Mouse (Mus musculus): ENCODE results near the gene Itga5. TPM values are rescaled to one million over a fixed set of nuclear protein-coding genes. Genes with fewer than 3 reads are reported as not detected.

Itga5 gene
- polyA plus RNA-seq, 1 experiment from 2014 or later, result 40.3 TPM

DNA sequence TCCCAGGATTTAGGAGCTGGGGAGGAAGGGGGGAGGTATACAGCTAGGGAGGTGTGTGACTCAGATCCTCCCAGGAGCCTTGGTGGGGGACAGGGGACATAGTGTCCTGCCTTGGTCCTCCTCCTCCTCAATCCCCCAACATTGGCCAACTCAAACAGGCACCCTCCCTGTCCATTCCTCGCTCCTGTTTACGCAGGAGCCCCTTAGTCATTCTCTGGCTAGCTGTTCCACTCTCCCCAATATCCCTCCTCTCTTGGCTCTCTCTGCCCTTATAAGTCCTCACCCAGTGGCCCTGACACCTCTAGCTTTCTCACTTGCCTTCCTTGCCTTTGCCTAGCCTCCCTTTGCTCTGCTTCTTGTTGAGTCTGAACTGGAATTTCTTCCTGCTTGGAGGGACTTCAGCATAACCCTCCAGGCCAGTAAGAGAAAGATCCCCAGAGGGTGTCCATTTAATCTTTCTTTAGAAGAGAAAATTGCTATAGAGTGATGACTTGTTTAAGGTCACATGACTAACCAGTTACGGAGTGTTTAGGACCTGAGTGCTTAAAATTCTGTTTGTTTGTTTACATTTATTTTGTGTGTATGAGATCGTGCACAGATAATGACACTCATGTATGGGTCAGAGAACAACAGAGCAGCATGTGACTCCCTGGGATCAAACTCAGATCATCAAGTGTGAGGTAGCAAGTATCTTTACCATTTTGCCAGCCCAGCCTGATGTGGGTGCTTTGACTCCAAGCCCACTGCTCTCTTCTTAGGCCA lies 1.8 kb upstream of the Itga5 start:
- H3K9me3 ChIP-seq (ENCODE audit: control insufficient read depth, low read length), result no peaks in the 10 kb centered on the region
- no peak overlapping the region for H3K4me2 ChIP-seq (ENCODE audit: low read depth, low read length)
- 0 out of 2 replicates have a peak, but pooled peaks cover 17% of the 10 kb centered on the region for H3K4me1 ChIP-seq (ENCODE audit: control insufficient read depth, insufficient read depth, low read length)
- ATAC-seq, result no peak
- peak overlapping the region; percentile 72 for H3K27ac ChIP-seq (ENCODE audit: low read length)
- H3K4me3 ChIP-seq (ENCODE audit: low read length), result no peak overlapping the region
- no peak overlapping the region for H3K9ac ChIP-seq (ENCODE audit: low read depth, low read length)
- no peaks in the 10 kb centered on the region for H3K36me3 ChIP-seq (ENCODE audit: control insufficient read depth, insufficient read depth, low read length)
- no peaks in the 10 kb centered on the region for H3K27me3 ChIP-seq (replicated peaks; ENCODE audit: control insufficient read depth, insufficient read depth, low read length)
- whole genome bisulfite sequencing, result 68% methylated on average over 4 of the region's 4 CpGs

GRCm38 (mm10) chr15:103365471-103366375 lies 840 bp downstream of the Itga5 start:
- Histone ChIP-seq H3K9ac (ENCODE audit: low read depth, low read length) (peak overlapping the region; percentile 96), H3K4me2 (ENCODE audit: low read depth, low read length) (peak overlapping the region; percentile 91)
- WGBS, result 2% methylated on average over 51 of the region's 51 CpGs

DNA sequence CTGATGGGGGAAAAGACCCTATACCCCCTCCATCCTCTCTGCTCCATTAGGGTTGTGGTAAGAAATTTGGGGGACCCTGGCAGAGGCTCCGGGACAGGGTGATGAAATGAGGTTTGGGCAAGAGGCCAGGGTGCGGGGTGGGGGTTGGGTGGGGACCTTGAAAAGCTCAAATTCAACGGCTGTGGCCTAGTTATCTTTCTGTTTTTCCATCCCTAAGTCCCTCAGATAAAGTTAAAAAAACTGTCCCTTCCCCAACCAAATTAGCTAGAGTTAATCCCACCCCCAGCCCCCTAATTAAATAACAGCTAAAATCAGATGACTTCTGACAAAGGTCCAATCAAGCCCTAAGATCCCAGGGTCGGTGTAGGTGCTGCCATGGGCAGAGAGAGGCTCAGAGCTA lies 1.8 kb downstream of the Itga5 start:
- Histone ChIP-seq H3K36me3 (ENCODE audit: control insufficient read depth, insufficient read depth, low read length) (no peaks in the 10 kb centered on the region), H3K4me3 (ENCODE audit: low read length) (peak overlapping the region; percentile 85), H3K9ac (ENCODE audit: low read depth, low read length) (peak overlapping the region; percentile 96), H3K27ac (ENCODE audit: low read length) (peak overlapping the region; percentile 94), H3K4me1 (ENCODE audit: control insufficient read depth, insufficient read depth, low read length) (peaks cover 24% of the 10 kb centered on the region; the same call in 1 of the 2 replicates), H3K27me3 (replicated peaks; ENCODE audit: control insufficient read depth, insufficient read depth, low read length) (no peaks in the 10 kb centered on the region), H3K9me3 (ENCODE audit: control insufficient read depth, low read length) (no peaks in the 10 kb centered on the region), H3K4me2 (ENCODE audit: low read depth, low read length) (peak overlapping the region; percentile 91)
- ATAC-seq, result no peak
- 49% methylated on average over 4 of the region's 4 CpGs for WGBS

More at GRCm38 (mm10) chr15:103365471-103366375, 840 bp downstream of the Itga5 start:
- H3K27ac ChIP-seq (ENCODE audit: low read length), result peak overlapping the region; percentile 94
- no peaks in the 10 kb centered on the region for H3K9me3 ChIP-seq (ENCODE audit: control insufficient read depth, low read length)
- H3K36me3 ChIP-seq (ENCODE audit: control insufficient read depth, insufficient read depth, low read length), result no peaks in the 10 kb centered on the region
- peak; percentile 52 for ATAC-seq
- H3K4me1 ChIP-seq (ENCODE audit: control insufficient read depth, insufficient read depth, low read length), result peaks cover 26% of the 10 kb centered on the region; the same call in 1 of the 2 replicates
- no peaks in the 10 kb centered on the region for H3K27me3 ChIP-seq (replicated peaks; ENCODE audit: control insufficient read depth, insufficient read depth, low read length)
- H3K4me3 ChIP-seq (ENCODE audit: low read length), result peak overlapping the region; percentile 85

DNA sequence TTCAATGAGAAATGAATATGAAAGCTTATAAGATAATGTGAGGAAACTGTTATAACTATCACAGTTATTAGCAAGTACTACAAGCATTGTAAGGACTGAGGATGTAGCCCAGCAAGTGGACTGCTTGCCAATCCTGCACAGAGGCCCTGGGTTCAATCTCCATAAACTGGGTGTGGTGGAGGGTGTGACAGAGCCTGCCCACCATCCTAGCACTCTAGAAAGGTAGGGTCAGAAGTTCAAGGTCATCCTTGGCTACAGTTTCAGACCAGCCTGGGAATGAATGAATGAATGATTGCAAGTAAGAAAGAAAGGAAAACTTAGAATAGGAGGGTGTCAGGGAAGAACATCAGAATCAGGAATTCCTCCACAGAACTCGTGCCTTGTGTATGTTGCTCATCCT lies 2.8 kb downstream of the Itga5 start:
- Histone ChIP-seq H3K4me1 (ENCODE audit: control insufficient read depth, insufficient read depth, low read length) (peaks cover 28% of the 10 kb centered on the region), H3K9ac (ENCODE audit: low read depth, low read length) (no peak overlapping the region), H3K36me3 (ENCODE audit: control insufficient read depth, insufficient read depth, low read length) (no peaks in the 10 kb centered on the region), H3K9me3 (ENCODE audit: control insufficient read depth, low read length) (no peaks in the 10 kb centered on the region), H3K27me3 (replicated peaks; ENCODE audit: control insufficient read depth, insufficient read depth, low read length) (no peaks in the 10 kb centered on the region), H3K4me3 (ENCODE audit: low read length) (no peak overlapping the region), H3K4me2 (ENCODE audit: low read depth, low read length) (peak overlapping the region; percentile 91; the same call in 1 of the 2 replicates), H3K27ac (ENCODE audit: low read length) (no peak overlapping the region)
- WGBS, result 52% methylated on average over 1 of the region's 1 CpGs
- ATAC-seq, result no peak

DNA sequence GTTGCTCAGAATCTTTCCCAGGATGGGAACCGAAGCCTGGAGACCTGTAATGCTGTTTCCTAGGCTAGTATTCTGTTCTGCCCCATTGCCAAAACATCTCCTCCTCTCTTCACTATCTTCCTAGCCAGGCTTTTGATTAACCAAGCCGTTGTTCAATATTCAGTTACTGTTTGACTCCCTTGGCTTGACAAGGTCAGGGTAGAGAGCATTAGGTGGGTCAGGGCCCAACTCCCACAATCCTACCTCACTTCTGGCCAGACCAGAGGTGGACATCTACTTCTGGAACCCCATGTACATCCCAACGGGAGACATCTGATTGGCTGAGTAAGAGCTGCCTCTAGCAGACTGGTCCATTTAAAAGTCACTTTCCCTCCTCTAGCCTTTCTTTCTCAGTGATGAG lies 3.6 kb downstream of the Itga5 start:
- no peak overlapping the region for H3K27ac ChIP-seq (ENCODE audit: low read length)
- H3K27me3 ChIP-seq (replicated peaks; ENCODE audit: control insufficient read depth, insufficient read depth, low read length), result no peaks in the 10 kb centered on the region
- no peak overlapping the region for H3K9ac ChIP-seq (ENCODE audit: low read depth, low read length)
- no peak for ATAC-seq
- no peak overlapping the region for H3K4me2 ChIP-seq (ENCODE audit: low read depth, low read length)
- H3K9me3 ChIP-seq (ENCODE audit: control insufficient read depth, low read length), result no peaks in the 10 kb centered on the region
- no peaks in the 10 kb centered on the region for H3K36me3 ChIP-seq (ENCODE audit: control insufficient read depth, insufficient read depth, low read length)
- H3K4me1 ChIP-seq (ENCODE audit: control insufficient read depth, insufficient read depth, low read length), result peaks cover 33% of the 10 kb centered on the region
- H3K4me3 ChIP-seq (ENCODE audit: low read length), result no peak overlapping the region
- 78% methylated on average over 3 of the region's 3 CpGs for WGBS

DNA sequence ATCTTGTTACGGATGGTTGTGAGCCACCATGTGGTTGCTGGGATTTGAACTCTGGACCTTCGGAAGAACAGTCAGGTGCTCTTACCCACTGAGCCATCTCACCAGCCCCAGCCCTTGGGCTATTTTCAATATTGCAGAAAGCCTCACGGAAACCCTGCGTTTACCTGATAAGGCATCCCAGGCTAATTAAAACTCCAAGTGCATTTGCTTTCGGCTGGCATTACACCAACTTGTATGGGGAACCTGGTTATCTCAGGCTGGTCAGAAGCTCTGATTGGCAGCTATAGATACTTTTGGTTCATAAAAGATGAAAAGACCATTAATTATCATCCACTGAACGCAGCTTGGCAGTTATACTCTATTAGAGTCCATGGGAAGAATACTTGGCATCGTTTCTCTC lies 4.2 kb downstream of the Itga5 start:
- Histone ChIP-seq H3K4me2 (ENCODE audit: low read depth, low read length) (no peak overlapping the region), H3K27me3 (replicated peaks; ENCODE audit: control insufficient read depth, insufficient read depth, low read length) (no peaks in the 10 kb centered on the region), H3K4me3 (ENCODE audit: low read length) (no peak overlapping the region), H3K36me3 (ENCODE audit: control insufficient read depth, insufficient read depth, low read length) (peaks cover under 1% of the 10 kb centered on the region; the same call in 1 of the 2 replicates), H3K9ac (ENCODE audit: low read depth, low read length) (no peak overlapping the region), H3K27ac (ENCODE audit: low read length) (no peak overlapping the region), H3K4me1 (ENCODE audit: control insufficient read depth, insufficient read depth, low read length) (peaks cover 33% of the 10 kb centered on the region), H3K9me3 (ENCODE audit: control insufficient read depth, low read length) (no peaks in the 10 kb centered on the region)
- WGBS, result 78% methylated on average over 6 of the region's 7 CpGs
- ATAC-seq, result no peak

DNA sequence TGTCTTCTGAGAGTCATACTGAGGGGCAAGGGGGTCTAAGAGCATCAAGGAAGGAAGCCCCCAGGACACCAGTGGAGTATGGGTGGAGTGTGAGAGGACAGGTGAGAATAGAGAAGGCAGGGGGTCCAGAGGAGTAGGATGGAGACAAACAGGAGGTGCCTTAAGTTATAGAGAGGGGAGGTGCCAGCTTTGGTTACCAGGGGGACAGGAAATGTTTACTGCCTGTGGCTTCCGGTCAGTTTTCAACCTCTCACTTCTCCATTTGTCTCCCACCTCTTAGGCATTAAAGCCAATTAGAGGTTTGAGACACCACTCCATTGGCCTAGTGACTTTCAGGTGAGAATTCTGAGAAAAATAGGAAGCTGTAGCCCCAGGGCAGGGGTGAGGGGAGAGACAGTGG lies 5.3 kb downstream of the Itga5 start:
- WGBS, result 72% methylated on average over 1 of the region's 1 CpGs
- Histone ChIP-seq H3K9ac (ENCODE audit: low read depth, low read length) (no peak overlapping the region), H3K4me1 (ENCODE audit: control insufficient read depth, insufficient read depth, low read length) (peaks cover 29% of the 10 kb centered on the region), H3K4me3 (ENCODE audit: low read length) (no peak overlapping the region), H3K36me3 (ENCODE audit: control insufficient read depth, insufficient read depth, low read length) (peaks cover 5% of the 10 kb centered on the region; the same call in 1 of the 2 replicates), H3K9me3 (ENCODE audit: control insufficient read depth, low read length) (no peaks in the 10 kb centered on the region), H3K27ac (ENCODE audit: low read length) (no peak overlapping the region; the same call in 1 of the 2 replicates), H3K4me2 (ENCODE audit: low read depth, low read length) (no peak overlapping the region), H3K27me3 (replicated peaks; ENCODE audit: control insufficient read depth, insufficient read depth, low read length) (no peaks in the 10 kb centered on the region)
- no peak for ATAC-seq

GRCm38 (mm10) chr15:103359869-103360602 lies 6.5 kb downstream of the Itga5 start:
- no peak for ATAC-seq
- H3K4me2 ChIP-seq (ENCODE audit: low read depth, low read length), result no peak overlapping the region
- no peaks in the 10 kb centered on the region for H3K9me3 ChIP-seq (ENCODE audit: control insufficient read depth, low read length)
- no peak overlapping the region for H3K4me3 ChIP-seq (ENCODE audit: low read length)
- peaks cover 29% of the 10 kb centered on the region for H3K4me1 ChIP-seq (ENCODE audit: control insufficient read depth, insufficient read depth, low read length)
- peaks cover 8% of the 10 kb centered on the region; the same call in 1 of the 2 replicates for H3K36me3 ChIP-seq (ENCODE audit: control insufficient read depth, insufficient read depth, low read length)
- no peak overlapping the region for H3K9ac ChIP-seq (ENCODE audit: low read depth, low read length)
- no peak overlapping the region for H3K27ac ChIP-seq (ENCODE audit: low read length)
- WGBS, result 88% methylated on average over 5 of the region's 5 CpGs
- H3K27me3 ChIP-seq (replicated peaks; ENCODE audit: control insufficient read depth, insufficient read depth, low read length), result no peaks in the 10 kb centered on the region

DNA sequence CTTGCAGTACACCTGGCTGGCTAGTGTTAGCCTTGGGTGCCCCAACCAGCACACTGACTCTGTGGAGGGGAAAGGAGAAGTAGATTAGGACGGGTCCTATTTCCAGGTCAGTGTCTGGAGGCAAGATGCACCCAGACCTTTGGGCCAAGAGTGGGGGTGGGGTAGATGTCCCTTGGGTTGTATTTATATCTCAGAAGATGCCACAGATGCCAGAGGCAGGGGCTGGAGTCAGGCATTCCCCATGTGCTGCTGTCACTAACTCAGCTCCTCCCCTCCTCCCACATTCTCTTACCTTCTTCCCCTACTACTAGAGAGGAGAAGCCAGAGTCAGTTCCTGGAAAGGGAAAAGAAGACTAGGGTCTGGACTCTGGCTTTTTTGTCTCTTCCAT lies 7.4 kb downstream of the Itga5 start:
- H3K4me2 ChIP-seq (ENCODE audit: low read depth, low read length), result no peak overlapping the region
- no peaks in the 10 kb centered on the region for H3K27me3 ChIP-seq (replicated peaks; ENCODE audit: control insufficient read depth, insufficient read depth, low read length)
- peaks cover 20% of the 10 kb centered on the region for H3K4me1 ChIP-seq (ENCODE audit: control insufficient read depth, insufficient read depth, low read length)
- H3K36me3 ChIP-seq (ENCODE audit: control insufficient read depth, insufficient read depth, low read length), result peaks cover 8% of the 10 kb centered on the region; the same call in 1 of the 2 replicates
- H3K4me3 ChIP-seq (ENCODE audit: low read length), result no peak overlapping the region
- no peak overlapping the region for H3K9ac ChIP-seq (ENCODE audit: low read depth, low read length)
- 0 out of 2 replicates have a peak, but pooled peaks have one; percentile 14 for ATAC-seq
- WGBS, result 59% methylated on average over 1 of the region's 1 CpGs
- H3K9me3 ChIP-seq (ENCODE audit: control insufficient read depth, low read length), result no peaks in the 10 kb centered on the region
- H3K27ac ChIP-seq (ENCODE audit: low read length), result no peak overlapping the region
